Mouse (Mus musculus) liver, embryonic 16.5 days (tissue): ENCODE measurements around the gene Gys1. TPM values are rescaled to one million over a fixed set of nuclear protein-coding genes. Genes with fewer than 3 reads are reported as not detected.
A peak's percentile ranks its signal among the peaks of the same experiment; 100 is the strongest.
"Not testable (repeated sequence)": the region's sequence is repeated elsewhere in the genome, so short reads cannot be mapped to it uniquely, and the experiment has no call there.

Experiments
- ATAC-seq: fragments of 200-750 bp; cut with Nextera tagmentation; 2 replicates; pipeline ENCODE4 v1.8.0; 2017; ENCODE audit warnings: low read depth, mild to moderate bottlenecking, moderate number of reproducible peaks, moderate library complexity
- H3K27ac ChIP-seq: fragments of 300-500 bp; sonication (generic); 2 replicates; pipeline ENCODE4 v1.5.1; 2014; ENCODE audit warnings: mild to moderate bottlenecking, low read length
- H3K27me3 ChIP-seq: fragments of 300-500 bp; sonication (generic); 2 replicates; pipeline ENCODE4 v1.6.1; 2014; ENCODE audit warnings: low read depth, low read length, mixed read lengths; ENCODE audit not compliant: control insufficient read depth, insufficient read depth
- H3K36me3 ChIP-seq: fragments of 300-500 bp; sonication (generic); 2 replicates; pipeline ENCODE4 v1.6.1; 2014; ENCODE audit warnings: mild to moderate bottlenecking; ENCODE audit not compliant: control insufficient read depth, insufficient read depth
- H3K4me1 ChIP-seq: fragments of 300-500 bp; sonication (generic); 2 replicates; pipeline ENCODE4 v1.6.1; 2014; ENCODE audit warnings: low read depth, low read length, mixed read lengths; ENCODE audit not compliant: control insufficient read depth
- H3K4me2 ChIP-seq: fragments of 300-500 bp; sonication (generic); 2 replicates; pipeline ENCODE4 v1.6.1; 2014; ENCODE audit warnings: low read depth, low read length, mixed read lengths
- H3K4me3 ChIP-seq: fragments of 300-500 bp; sonication (generic); 2 replicates; pipeline ENCODE4 v1.5.1; 2014; ENCODE audit warnings: low read depth, mild to moderate bottlenecking, low read length
- H3K9ac ChIP-seq: fragments of 300-500 bp; sonication (generic); 2 replicates; pipeline ENCODE4 v1.6.1; 2014; ENCODE audit warnings: low read depth, low read length
- H3K9me3 ChIP-seq: fragments of 300-500 bp; sonication (generic); replicated peaks from 2 replicates; pipeline ENCODE4 v1.6.1; 2016; ENCODE audit warnings: low read length; ENCODE audit not compliant: control insufficient read depth
- WGBS: fragments of 180-500 bp; shearing (Covaris S2); extraction: QIAGEN DNeasy Blood & Tissue Kit; methylation state at CpG from one replicate; pipeline ENCODE4 v1.1.7; 2014; ENCODE audit not compliant: insufficient replicate concordance; 5-methylcytosine and 5-hydroxymethylcytosine counted together
- polyA plus RNA-seq: library from polyadenylated mRNA; unstranded; fragments of >200 nt; fragmentation: Nextera tagmentation; extraction: Ambion mirVana; gene quantifications from 2 replicates; pipeline ENCODE4 v1.2.1, GENCODE M21; 2015

Gys1 gene
- polyA plus RNA-seq, 1 experiment from 2014 or later: 8.9 TPM

GRCm38 (mm10) chr7:45460377-45460776, 25.7 kb downstream of the Gys1 start:
- Histone ChIP-seq H3K36me3 (peaks cover 31% of the 10 kb centered on the region), H3K9me3 (no peaks in the 10 kb centered on the region), H3K4me1 (peaks cover 53% of the 10 kb centered on the region), H3K9ac (peak overlapping the region; percentile 70), H3K27me3 (no peaks in the 10 kb centered on the region), H3K4me3 (peak overlapping the region; percentile 70), H3K4me2 (peak overlapping the region; percentile 79), H3K27ac (peak overlapping the region; percentile 99)
- 26% methylated on average over 7 of the region's 7 CpGs for WGBS
- no peak for ATAC-seq

- Histone ChIP-seq H3K9me3 (no peaks in the 10 kb centered on the region), H3K4me1 (peaks cover 58% of the 10 kb centered on the region), H3K4me2 (peak overlapping the region; percentile 79), H3K27me3 (no peaks in the 10 kb centered on the region), H3K36me3 (peaks cover 31% of the 10 kb centered on the region), H3K9ac (peak overlapping the region; percentile 70), H3K4me3 (peak overlapping the region; percentile 70), H3K27ac (peak overlapping the region; percentile 99)
- peak; percentile 70 for ATAC-seq
- 2% methylated on average over 13 of the region's 13 CpGs for WGBS
Observed at GRCm38 (mm10) chr7:45460860-45461314, 26.2 kb downstream of the Gys1 start.

GRCm38 (mm10) chr7:45461326-45461725, 26.7 kb downstream of the Gys1 start:
- no peaks in the 10 kb centered on the region for H3K9me3 ChIP-seq
- peak overlapping the region; percentile 79 for H3K4me2 ChIP-seq
- H3K27me3 ChIP-seq: no peaks in the 10 kb centered on the region
- peak; percentile 8 for ATAC-seq
- H3K4me3 ChIP-seq: peak overlapping the region; percentile 70
- H3K9ac ChIP-seq: peak overlapping the region; percentile 70
- H3K27ac ChIP-seq: peak overlapping the region; percentile 99
- 50% methylated on average over 5 of the region's 5 CpGs for WGBS
- H3K4me1 ChIP-seq: peaks cover 58% of the 10 kb centered on the region
- H3K36me3 ChIP-seq: peaks cover 31% of the 10 kb centered on the region

GRCm38 (mm10) chr7:45461781-45462180, 27.1 kb downstream of the Gys1 start:
- H3K27ac ChIP-seq: peak overlapping the region; percentile 99
- H3K9me3 ChIP-seq: no peaks in the 10 kb centered on the region
- peaks cover 54% of the 10 kb centered on the region for H3K4me1 ChIP-seq
- no peaks in the 10 kb centered on the region for H3K27me3 ChIP-seq
- peak overlapping the region; percentile 79; the same call in 1 of the 2 replicates for H3K4me2 ChIP-seq
- peak overlapping the region; percentile 35 for H3K4me3 ChIP-seq
- peaks cover 31% of the 10 kb centered on the region for H3K36me3 ChIP-seq
- peak overlapping the region; percentile 52; the same call in 1 of the 2 replicates for H3K9ac ChIP-seq
- no peak for ATAC-seq
- 88% methylated on average over 4 of the region's 4 CpGs for WGBS

GRCm38 (mm10) chr7:45462325-45462724, 27.7 kb downstream of the Gys1 start:
- Histone ChIP-seq H3K9me3 (no peaks in the 10 kb centered on the region), H3K4me3 (no peak overlapping the region), H3K27me3 (no peaks in the 10 kb centered on the region), H3K36me3 (peaks cover 27% of the 10 kb centered on the region), H3K4me1 (peaks cover 54% of the 10 kb centered on the region), H3K4me2 (no peak overlapping the region), H3K27ac (peak overlapping the region; percentile 99; the same call in 1 of the 2 replicates), H3K9ac (no peak overlapping the region)
- ATAC-seq: no peak
- WGBS: 77% methylated on average over 4 of the region's 4 CpGs

GRCm38 (mm10) chr7:45462868-45463267, 28.2 kb downstream of the Gys1 start:
- not testable (repeated sequence) for ATAC-seq, H3K9ac ChIP-seq, H3K9me3 ChIP-seq, H3K4me2 ChIP-seq, H3K27ac ChIP-seq, H3K4me3 ChIP-seq, H3K27me3 ChIP-seq
- Histone ChIP-seq H3K36me3 (peaks cover 21% of the 10 kb centered on the region), H3K4me1 (peaks cover 49% of the 10 kb centered on the region)
- WGBS: 70% methylated on average over 4 of the region's 4 CpGs

GRCm38 (mm10) chr7:45463987-45464778, 29.5 kb downstream of the Gys1 start:
- Histone ChIP-seq H3K4me3 (no peak overlapping the region), H3K4me1 (peaks cover 43% of the 10 kb centered on the region), H3K9me3 (no peaks in the 10 kb centered on the region), H3K27ac (0 out of 2 replicates have a peak overlapping the region, but pooled peaks have one; percentile 43), H3K9ac (no peak overlapping the region), H3K36me3 (peaks cover 11% of the 10 kb centered on the region), H3K27me3 (no peaks in the 10 kb centered on the region), H3K4me2 (no peak overlapping the region)
- no peak for ATAC-seq
- WGBS: 84% methylated on average over 7 of the region's 7 CpGs

- Histone ChIP-seq H3K9me3 (no peaks in the 10 kb centered on the region), H3K4me2 (no peak overlapping the region), H3K9ac (no peak overlapping the region), H3K36me3 (peaks cover 11% of the 10 kb centered on the region), H3K4me3 (peak overlapping the region; percentile 78), H3K27me3 (no peaks in the 10 kb centered on the region), H3K4me1 (peaks cover 40% of the 10 kb centered on the region), H3K27ac (no peak overlapping the region)
- ATAC-seq: no peak
- WGBS: 88% methylated on average over 12 of the region's 12 CpGs
Observed at GRCm38 (mm10) chr7:45465112-45465511, 30.5 kb downstream of the Gys1 start.

- Histone ChIP-seq H3K4me1 (peaks cover 36% of the 10 kb centered on the region), H3K9ac (peak overlapping the region; percentile 90), H3K27me3 (no peaks in the 10 kb centered on the region), H3K9me3 (no peaks in the 10 kb centered on the region), H3K36me3 (peaks cover 11% of the 10 kb centered on the region), H3K4me2 (peak overlapping the region; percentile 93), H3K27ac (no peak overlapping the region), H3K4me3 (peak overlapping the region; percentile 78)
- 72% methylated on average over 9 of the region's 9 CpGs for WGBS
- no peak for ATAC-seq
Observed at GRCm38 (mm10) chr7:45465549-45465948, 30.9 kb downstream of the Gys1 start.
